Mouse (Mus musculus) left cerebral cortex, postnatal 36 days (tissue): ENCODE data around the gene Obsl1. TPM values are rescaled to one million over a fixed set of nuclear protein-coding genes. Genes with fewer than 3 reads are reported as not detected.

Source experiments
- DNase-seq, 2 experiments: peaks; one replicate each; pipeline ENCODE4 v3.0.0; 2021 to 2022; ENCODE audit warnings: low spot score in 2 of 2, mixed read lengths in 1 of 2
- intact Hi-C: fragments of 180-260 bp; cut with DNase I; formaldehyde crosslinking; loops from one replicate; pipeline ENCODE4 v1.15.1; 2025
- total RNA-seq, 2 experiments: library from RNA; stranded (reverse); gene quantifications; 2 replicates each; pipeline ENCODE4 v1.2.3; 2021

Obsl1 gene
- total RNA-seq, 2 experiments from 2014 or later, result 25.4 to 33.2 TPM

- intact Hi-C loops, result no loop called here
These were observed 11.2 kb downstream of the Obsl1 start for GRCm38 (mm10) chr1:75494878-75495548.

GRCm38 (mm10) chr1:75492579-75493170 lies 13.6 kb downstream of the Obsl1 start:
- DNase-seq, result no peak
- intact Hi-C loops, result no loop called here

More at GRCm38 (mm10) chr1:75494878-75495548, 11.2 kb downstream of the Obsl1 start:
- no peak for DNase-seq

GRCm38 (mm10) chr1:75490785-75491551 lies 15.3 kb downstream of the Obsl1 start:
- no peak for DNase-seq
- intact Hi-C loops, result no loop called here

GRCm38 (mm10) chr1:75487405-75488161 lies 18.7 kb downstream of the Obsl1 start:
- intact Hi-C loops, result loop anchor here (5.0 kb wide), 1 partner anchor 60 kb away; the partner anchor contains the start of gene Slc4a3
- peak; percentile 67 to 71 for DNase-seq

DNA sequence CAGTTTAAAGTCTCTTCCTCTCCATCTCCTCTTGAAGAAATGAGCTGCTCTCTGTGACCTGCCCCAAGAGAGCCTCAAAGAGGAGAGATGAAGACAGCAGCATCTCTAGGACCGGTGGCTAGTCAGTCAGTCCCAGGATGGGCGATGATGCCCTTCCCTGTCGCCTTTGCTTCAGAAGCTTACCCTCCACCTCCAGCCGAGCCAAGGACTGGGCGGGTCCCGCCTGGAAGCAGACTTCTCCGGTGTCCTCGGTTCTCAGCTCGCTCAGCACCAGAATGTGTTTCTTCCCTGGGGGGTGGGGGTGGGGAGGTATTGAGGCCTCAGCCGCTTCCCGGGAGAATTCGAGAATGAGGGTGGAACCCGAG lies 19.2 kb downstream of the Obsl1 start:
- no peak for DNase-seq
- intact Hi-C loops, result loop anchor here (5.0 kb wide), 1 partner anchor 60 kb away; the partner anchor contains the start of gene Slc4a3

DNA sequence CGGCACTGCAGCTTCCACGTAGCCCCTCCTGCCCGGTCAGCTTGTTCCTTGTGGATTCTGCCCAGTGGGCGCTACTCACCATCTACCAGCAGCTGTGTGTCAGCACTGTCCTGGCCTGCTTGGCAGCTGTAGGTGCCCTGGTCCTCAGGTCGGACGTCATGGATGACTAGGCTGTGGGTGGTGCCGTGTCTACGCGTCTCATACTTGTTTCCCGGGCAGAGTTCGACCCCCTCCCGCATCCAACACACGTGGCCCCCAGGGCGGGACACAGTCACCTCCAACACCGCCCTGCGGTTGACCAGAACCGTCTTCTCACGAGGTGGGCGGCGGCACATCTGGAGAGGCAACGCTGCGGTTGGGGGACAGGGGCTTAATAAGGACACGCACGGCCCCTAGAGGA lies 19.7 kb downstream of the Obsl1 start:
- DNase-seq, result no peak
- intact Hi-C loops, result loop anchor here (5.0 kb wide), 1 partner anchor 61 kb away; the partner anchor contains the start of gene Slc4a3

DNA sequence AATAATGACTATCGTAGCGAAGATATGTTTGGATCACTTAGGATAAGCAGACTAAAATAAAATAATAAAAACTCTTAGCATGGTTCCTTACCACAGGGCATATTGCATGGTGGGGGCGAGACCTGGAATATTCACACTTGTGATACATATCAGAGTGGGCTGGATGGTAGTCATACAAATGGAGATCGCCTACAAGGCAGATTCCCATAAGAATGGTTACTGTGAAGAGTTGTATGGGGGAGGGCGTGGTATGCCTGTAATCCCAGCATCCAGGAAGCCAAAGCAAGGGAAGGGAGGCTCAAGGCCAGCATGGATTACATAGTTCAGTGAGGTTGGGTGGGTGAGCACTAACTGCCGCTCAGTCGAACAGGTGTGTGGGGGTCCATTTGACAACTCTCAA lies 25.5 kb downstream of the Obsl1 start:
- intact Hi-C loops, result loop anchor here (1.0 kb wide), 1 partner anchor 24 kb away; no protein-coding TSS in a partner anchor

DNA sequence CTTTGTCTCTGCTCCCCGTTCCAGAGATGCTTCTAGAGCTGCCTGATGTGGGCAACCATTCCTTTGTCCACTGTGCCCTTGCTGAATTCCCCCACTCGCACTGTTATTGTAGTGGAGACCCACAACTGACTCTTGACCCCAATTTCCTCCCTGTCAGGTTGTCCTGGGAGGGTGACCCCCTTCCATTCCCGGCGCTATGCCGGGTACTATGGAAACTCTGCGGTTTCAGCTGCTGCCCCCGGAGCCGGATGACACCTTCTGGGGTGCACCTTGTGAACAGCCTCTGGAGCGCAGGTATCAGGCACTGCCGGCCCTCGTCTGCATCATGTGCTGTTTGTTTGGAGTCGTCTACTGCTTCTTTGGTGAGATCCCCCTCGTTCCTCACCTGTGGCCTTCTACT lies 26.2 kb downstream of the Obsl1 start:
- DNase-seq, result no peak
- intact Hi-C loops, result no loop called here

More for the DNA sequence above, 25.5 kb downstream of the Obsl1 start:
- DNase-seq, result no peak

- intact Hi-C loops, result loop anchor here (2.0 kb wide), 2 partner anchors 79 to 117 kb away; no protein-coding TSS in a partner anchor
- no peak for DNase-seq
These were observed 26.6 kb downstream of the Obsl1 start for GRCm38 (mm10) chr1:75479635-75479989.

DNA sequence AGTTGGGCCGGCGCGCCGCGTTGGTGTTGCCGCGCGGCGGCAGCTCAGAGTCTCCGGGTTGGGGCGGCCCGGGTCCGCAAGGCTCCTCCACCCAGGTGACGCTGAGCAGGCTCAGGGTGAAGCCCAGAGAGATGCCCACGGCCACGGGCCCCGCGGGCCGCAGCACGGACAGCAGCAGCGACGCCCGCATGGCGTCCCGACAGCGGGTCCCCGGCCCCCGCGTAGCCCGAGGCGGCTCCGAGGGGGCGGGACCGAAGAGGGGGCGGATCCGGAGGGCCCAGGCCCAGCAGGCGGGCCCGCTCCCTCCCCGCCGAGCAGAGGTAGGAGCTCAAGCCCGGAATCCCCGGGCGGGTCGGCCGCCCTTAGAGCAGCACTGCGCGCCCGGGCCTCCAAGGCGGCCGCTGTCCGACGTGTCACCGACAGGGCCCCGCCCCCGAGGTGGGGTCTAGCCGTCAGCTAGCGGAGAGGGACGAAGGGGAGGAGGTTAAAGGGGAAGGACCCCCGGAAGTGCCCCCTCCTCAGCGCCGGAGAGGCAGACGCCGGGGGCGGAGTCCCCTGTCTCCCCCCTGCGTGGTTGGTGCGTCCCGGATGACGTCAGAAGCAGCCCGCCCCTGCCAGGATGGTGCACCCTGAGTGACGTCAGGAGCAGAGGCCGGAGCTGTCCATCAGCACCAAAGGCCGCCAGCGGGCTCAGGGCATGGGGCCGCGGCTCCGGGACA lies 27.2 kb downstream of the Obsl1 start, which contains the start of the genes Chpf and Tmem198:
Chpf (minus strand) TSS at position 392 of the 719 bp plus-strand sequence.
Tmem198 (plus strand) TSS at position 617 of the 719 bp plus-strand sequence.
- intact Hi-C loops, result loop anchor here (2.0 kb wide), 2 partner anchors 80 to 118 kb away; no protein-coding TSS in a partner anchor
- DNase-seq, result peak; percentile 97 to 98

GRCm38 (mm10) chr1:75478497-75478896 lies 27.8 kb downstream of the Obsl1 start:
- DNase-seq, result no peak
- intact Hi-C loops, result loop anchor here (2.0 kb wide), 2 partner anchors 80 to 118 kb away; no protein-coding TSS in a partner anchor

- DNase-seq, result no peak
- intact Hi-C loops, result loop anchor here (2.0 kb wide), 2 partner anchors 81 to 119 kb away; no protein-coding TSS in a partner anchor
These were observed 28.3 kb downstream of the Obsl1 start for GRCm38 (mm10) chr1:75477966-75478290.

GRCm38 (mm10) chr1:75477264-75477965 lies 28.8 kb downstream of the Obsl1 start:
- intact Hi-C loops, result no loop called here
- peak; percentile 86 to 87 for DNase-seq

DNA sequence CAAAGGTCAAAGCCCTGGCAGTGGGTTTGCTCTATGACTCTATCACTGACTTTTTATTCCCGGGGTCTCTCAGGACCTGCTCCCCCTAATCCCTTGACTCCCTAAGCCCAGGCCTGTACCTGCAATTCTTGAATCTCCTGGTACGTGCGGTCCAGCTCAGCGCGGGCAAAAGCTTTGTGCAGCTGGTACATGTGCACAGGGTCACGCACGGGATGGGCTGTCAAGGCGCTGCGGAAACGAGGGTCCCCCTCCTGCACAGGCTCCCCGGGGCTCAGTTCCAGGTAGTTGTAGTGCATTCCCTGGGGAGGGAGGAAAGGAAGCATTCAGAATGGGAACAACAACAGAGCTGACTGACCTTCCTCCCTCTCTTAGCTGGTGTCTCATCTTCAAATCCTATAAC lies 29.8 kb downstream of the Obsl1 start:
- DNase-seq, result no peak
- intact Hi-C loops, result no loop called here

- intact Hi-C loops, result no loop called here
- DNase-seq, result no peak
These were observed 36.9 kb downstream of the Obsl1 start for GRCm38 (mm10) chr1:75469287-75469825.

DNA sequence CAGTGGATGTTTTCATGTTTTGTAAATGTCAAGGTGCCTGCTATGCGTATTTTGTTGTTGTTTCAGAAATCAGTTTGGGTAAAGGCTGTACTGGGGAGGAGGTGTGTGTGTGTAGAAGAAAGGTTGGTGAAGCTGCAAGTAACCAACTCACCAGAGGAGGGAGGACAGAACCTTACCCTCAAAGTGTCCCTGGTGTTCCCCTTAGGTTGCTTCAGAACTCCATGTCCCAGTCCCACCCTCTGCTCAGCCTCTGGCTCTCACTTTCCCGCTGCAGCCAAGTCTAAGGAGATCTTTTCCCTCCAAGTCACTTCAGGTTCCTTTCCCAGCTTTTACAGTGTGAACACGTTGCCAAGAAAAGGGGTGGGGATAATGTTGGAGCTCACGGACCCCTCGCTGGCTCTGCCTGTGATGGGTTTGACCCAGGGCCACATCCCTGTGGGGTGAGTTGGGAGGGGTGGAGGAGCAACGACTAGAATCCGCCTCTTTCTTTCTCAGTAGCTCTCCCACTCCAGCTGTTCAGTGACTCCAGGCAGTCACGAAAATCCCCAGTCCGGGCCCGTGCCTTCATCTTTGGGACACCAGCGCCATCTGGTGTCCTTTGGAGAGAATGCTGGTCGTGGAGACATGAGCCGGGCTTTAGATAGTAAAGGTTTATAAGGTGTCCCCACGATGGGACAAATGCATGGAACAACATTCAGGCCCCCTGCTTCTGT lies 38.9 kb downstream of the Obsl1 start:
- peak; percentile 81 to 83 for DNase-seq
- intact Hi-C loops, result loop anchor here (1.0 kb wide), 2 partner anchors 22 to 124 kb away; no protein-coding TSS in a partner anchor

GRCm38 (mm10) chr1:75463652-75464204 lies 42.5 kb downstream of the Obsl1 start:
- DNase-seq, result no peak
- intact Hi-C loops, result no loop called here
